Mouse (Mus musculus) bone marrow macrophage, adult 2 months (primary cell): ENCODE measurements around the gene Myg1. TPM values are rescaled to one million over a fixed set of nuclear protein-coding genes. Genes with fewer than 3 reads are reported as not detected.

Experiments
- H3K27ac ChIP-seq: 2 replicates; pipeline ENCODE4 v1.5.1; 2012; ENCODE audit warnings: low read depth, low read length; ENCODE audit not compliant: insufficient read depth
- H3K4me1 ChIP-seq: 2 replicates; pipeline ENCODE4 v1.6.1; 2012; ENCODE audit warnings: low read length; ENCODE audit not compliant: control insufficient read depth, insufficient read depth
- H3K4me3 ChIP-seq: 2 replicates; pipeline ENCODE4 v1.5.1; 2012; ENCODE audit warnings: mild to moderate bottlenecking, low read length, moderate library complexity; ENCODE audit not compliant: insufficient read depth
- CTCF ChIP-seq: IDR thresholded peaks from 2 replicates; pipeline ENCODE4 v1.5.1; 2012; ENCODE audit warnings: low read depth, mild to moderate bottlenecking, low read length, moderate library complexity
- POLR2A ChIP-seq: IDR thresholded peaks from 2 replicates; pipeline ENCODE4 v1.6.1; 2012; ENCODE audit warnings: mild to moderate bottlenecking, low read depth, low read length, borderline replicate concordance
- polyA plus RNA-seq: library from polyadenylated mRNA; stranded (reverse); fragments of >200 nt; gene quantifications from 2 replicates; pipeline ENCODE4 v1.2.4, GENCODE M21; 2012; ENCODE audit not compliant: missing spikeins, insufficient read depth, insufficient read length

The Myg1 gene
- polyA plus RNA-seq, result 41.5 and 46.2 TPM in 2 replicates

- Histone ChIP-seq H3K4me3 (peak within 1 kb of the TSS; percentile 67), H3K27ac (peak within 1 kb of the TSS; percentile 51), H3K4me1 (peaks cover 13% of the 10 kb centered on the region)
- TF ChIP-seq POLR2A, result no peak
- no peak for TF ChIP-seq CTCF
Observed at GRCm38 (mm10) chr15:102331610-102332015, at the start of gene Myg1. Myg1 (plus strand) TSS chr15:102331709.

GRCm38 (mm10) chr15:102282463-102283292, 48.8 kb upstream of the Myg1 start:
- Histone ChIP-seq H3K4me3 (no peak overlapping the region), H3K4me1 (peaks cover 40% of the 10 kb centered on the region), H3K27ac (peak overlapping the region; percentile 74)
- TF ChIP-seq POLR2A, result no peak
- TF ChIP-seq CTCF, result no peak

GRCm38 (mm10) chr15:102283648-102284047, 47.9 kb upstream of the Myg1 start:
- H3K4me1 ChIP-seq, result peaks cover 39% of the 10 kb centered on the region
- H3K4me3 ChIP-seq, result no peak overlapping the region
- no peak for TF ChIP-seq CTCF
- TF ChIP-seq POLR2A, result no peak
- peak overlapping the region; percentile 74; the same call in 1 of the 2 replicates for H3K27ac ChIP-seq

- TF ChIP-seq POLR2A, result no peak
- TF ChIP-seq CTCF, result no peak
Observed at GRCm38 (mm10) chr15:102287395-102287794, 44.1 kb upstream of the Myg1 start.

GRCm38 (mm10) chr15:102295633-102296367, 35.7 kb upstream of the Myg1 start, which contains the start of gene Espl1:
Espl1 (plus strand) TSS chr15:102296266.
- H3K27ac ChIP-seq, result no peak within 1 kb of the TSS
- no peak for TF ChIP-seq POLR2A
- no peak for TF ChIP-seq CTCF
- peak within 1 kb of the TSS; percentile 85 for H3K4me3 ChIP-seq
- peaks cover 3% of the 10 kb centered on the region for H3K4me1 ChIP-seq

More at GRCm38 (mm10) chr15:102287395-102287794, 44.1 kb upstream of the Myg1 start:
- Histone ChIP-seq H3K4me1 (peaks cover 18% of the 10 kb centered on the region), H3K4me3 (no peak overlapping the region), H3K27ac (no peak overlapping the region)

GRCm38 (mm10) chr15:102296368-102297006, 35.0 kb upstream of the Myg1 start:
- no peak overlapping the region for H3K27ac ChIP-seq
- H3K4me1 ChIP-seq, result peaks cover 3% of the 10 kb centered on the region
- H3K4me3 ChIP-seq, result peak overlapping the region; percentile 85
- TF ChIP-seq CTCF (no peak), POLR2A (0 out of 2 replicates have a peak, but pooled peaks have one; percentile 61)

- Histone ChIP-seq H3K4me3 (no peak overlapping the region), H3K27ac (no peak overlapping the region), H3K4me1 (no peaks in the 10 kb centered on the region; the same call in 1 of the 2 replicates)
- TF ChIP-seq POLR2A, result no peak
- no peak for TF ChIP-seq CTCF
Observed at GRCm38 (mm10) chr15:102302542-102302941, 29.0 kb upstream of the Myg1 start.

GRCm38 (mm10) chr15:102308717-102309116, 22.8 kb upstream of the Myg1 start:
- H3K27ac ChIP-seq, result no peak overlapping the region

GRCm38 (mm10) chr15:102310074-102310845, 21.2 kb upstream of the Myg1 start:
- peaks cover 26% of the 10 kb centered on the region for H3K4me1 ChIP-seq
- no peak overlapping the region for H3K27ac ChIP-seq
- no peak for TF ChIP-seq CTCF
- TF ChIP-seq POLR2A, result no peak
- no peak overlapping the region for H3K4me3 ChIP-seq

More at GRCm38 (mm10) chr15:102308717-102309116, 22.8 kb upstream of the Myg1 start:
- H3K4me3 ChIP-seq, result no peak overlapping the region
- TF ChIP-seq CTCF, result no peak
- no peak for TF ChIP-seq POLR2A
- H3K4me1 ChIP-seq, result peaks cover 17% of the 10 kb centered on the region
